Mouse (Mus musculus): ENCODE results near the gene Hmgn3. TPM values are rescaled to one million over a fixed set of nuclear protein-coding genes. Genes with fewer than 3 reads are reported as not detected.

Hmgn3 gene
- 74.6 and 83.9 TPM in 2 replicates for total RNA-seq (2014; rRNA removed)
- polyA plus RNA-seq (2015; fragmentation: Nextera tagmentation; extraction: Ambion mirVana), result 213 and 222 TPM in 2 replicates

DNA sequence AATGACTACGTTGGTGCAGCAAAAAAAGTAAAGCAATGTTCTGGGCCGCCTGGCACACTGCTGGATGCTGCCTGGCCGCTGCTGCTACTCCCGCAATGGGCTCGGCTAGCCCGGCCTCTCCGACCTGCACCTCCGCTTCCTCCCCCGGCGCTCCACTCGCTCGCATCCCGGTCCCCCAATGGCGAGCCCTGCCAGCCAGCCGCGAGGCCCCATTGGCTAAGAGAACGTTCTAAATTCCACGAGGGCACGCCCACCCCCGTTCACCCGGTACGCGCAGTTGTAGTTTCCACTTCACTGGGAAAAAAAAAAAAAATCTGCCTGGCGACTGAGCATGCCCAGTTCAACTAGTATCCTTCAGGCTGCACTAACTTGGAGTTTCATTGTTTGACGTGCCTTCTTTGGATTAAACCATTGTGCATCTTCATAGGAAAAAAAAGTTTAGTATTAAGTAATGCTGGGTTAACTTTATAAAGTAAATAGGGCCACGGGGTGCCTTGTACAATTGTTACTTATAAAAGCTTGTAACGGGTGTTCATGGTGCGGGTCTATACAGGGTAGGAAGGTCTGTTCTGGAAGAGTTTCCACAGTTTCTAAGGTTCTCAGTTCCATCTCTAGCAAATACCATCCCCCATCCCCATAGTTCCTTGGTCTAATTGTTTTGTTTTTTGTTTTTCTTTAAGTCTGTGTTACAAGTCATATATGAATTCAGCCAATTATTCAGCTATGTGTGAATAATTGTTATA, at the start of gene Hmgn3:
Hmgn3 (minus strand) TSS at position 240 of the 743 bp plus-strand sequence.
- WGBS, result 8% methylated on average over 28 of the region's 28 CpGs
- peak within 1 kb of the TSS; percentile 54 for H3K9ac ChIP-seq
- H3K4me1 ChIP-seq (ENCODE audit: insufficient read depth), result peaks cover 6% of the 10 kb centered on the region; the same call in 1 of the 2 replicates
- peak; percentile 97 for ATAC-seq
- peak within 1 kb of the TSS; percentile 61 for H3K4me3 ChIP-seq (ENCODE audit: low read depth, low read length)
- peak within 1 kb of the TSS; percentile 94 for H3K4me2 ChIP-seq (ENCODE audit: low read depth)
- H3K9me3 ChIP-seq (ENCODE audit: low read length), result no peaks in the 10 kb centered on the region
- H3K36me3 ChIP-seq (ENCODE audit: insufficient read depth), result no peaks in the 10 kb centered on the region
- peak within 1 kb of the TSS; percentile 86 for H3K27ac ChIP-seq (ENCODE audit: low read depth, low read length)
- DNase-seq, result peak; percentile 95
- no peak for TF ChIP-seq CTCF (IDR thresholded peaks at IDR 0.05; ENCODE audit: low read depth)
- H3K27me3 ChIP-seq (ENCODE audit: insufficient read depth, low read length), result no peaks in the 10 kb centered on the region

GRCm38 (mm10) chr9:83195765-83196164, 49.3 kb upstream of the Hmgn3 start:
- no peak for TF ChIP-seq CTCF (IDR thresholded peaks at IDR 0.05; ENCODE audit: low read depth)
- Histone ChIP-seq H3K9me3 (ENCODE audit: low read length) (no peaks in the 10 kb centered on the region), H3K27me3 (ENCODE audit: insufficient read depth, low read length) (no peaks in the 10 kb centered on the region), H3K27ac (ENCODE audit: low read depth, low read length) (no peak overlapping the region), H3K9ac (no peak overlapping the region), H3K4me3 (ENCODE audit: low read depth, low read length) (no peak overlapping the region), H3K4me1 (ENCODE audit: insufficient read depth) (no peaks in the 10 kb centered on the region), H3K36me3 (ENCODE audit: insufficient read depth) (no peaks in the 10 kb centered on the region), H3K4me2 (ENCODE audit: low read depth) (no peak overlapping the region)
- whole genome bisulfite sequencing, result 71% methylated on average over 10 of the region's 10 CpGs
- DNase-seq (no peak), ATAC-seq (no peak)

GRCm38 (mm10) chr9:83195007-83195406, 48.5 kb upstream of the Hmgn3 start:
- peak; percentile 18 for DNase-seq
- ATAC-seq, result peak; percentile 58; the same call in 1 of the 2 replicates
- Histone ChIP-seq H3K9ac (no peak overlapping the region), H3K4me2 (ENCODE audit: low read depth) (no peak overlapping the region), H3K36me3 (ENCODE audit: insufficient read depth) (no peaks in the 10 kb centered on the region), H3K4me1 (ENCODE audit: insufficient read depth) (no peaks in the 10 kb centered on the region), H3K9me3 (ENCODE audit: low read length) (no peaks in the 10 kb centered on the region), H3K4me3 (ENCODE audit: low read depth, low read length) (no peak overlapping the region), H3K27me3 (ENCODE audit: insufficient read depth, low read length) (no peaks in the 10 kb centered on the region), H3K27ac (ENCODE audit: low read depth, low read length) (no peak overlapping the region)
- 27% methylated on average over 6 of the region's 6 CpGs for WGBS
- TF ChIP-seq CTCF (IDR thresholded peaks at IDR 0.05; ENCODE audit: low read depth), result no peak

DNA sequence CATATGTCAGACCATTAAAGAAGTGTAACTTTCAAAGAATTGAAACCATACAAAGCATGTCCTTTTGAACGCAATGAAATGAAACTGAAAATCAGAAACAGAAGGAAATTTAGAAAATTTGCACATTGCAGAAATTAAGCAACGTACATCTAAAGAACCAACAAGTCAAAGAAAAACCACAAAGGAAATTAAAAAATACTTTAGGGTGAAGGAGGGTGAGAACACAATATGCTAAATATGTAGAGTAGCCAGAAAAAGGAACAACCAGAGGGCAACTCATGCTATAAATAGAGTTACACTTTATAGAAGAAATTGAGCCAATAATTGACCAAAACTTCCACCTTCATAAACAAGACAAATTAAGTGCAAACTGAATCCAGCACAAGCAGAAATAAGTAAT, 41.3 kb upstream of the Hmgn3 start:
- Histone ChIP-seq H3K4me2 (ENCODE audit: low read depth) (no peak overlapping the region), H3K9ac (no peak overlapping the region), H3K36me3 (ENCODE audit: insufficient read depth) (no peaks in the 10 kb centered on the region), H3K27ac (ENCODE audit: low read depth, low read length) (no peak overlapping the region), H3K4me1 (ENCODE audit: insufficient read depth) (no peaks in the 10 kb centered on the region), H3K9me3 (ENCODE audit: low read length) (no peaks in the 10 kb centered on the region), H3K27me3 (ENCODE audit: insufficient read depth, low read length) (no peaks in the 10 kb centered on the region), H3K4me3 (ENCODE audit: low read depth, low read length) (no peak overlapping the region)
- TF ChIP-seq CTCF (IDR thresholded peaks at IDR 0.05; ENCODE audit: low read depth), result no peak
- no peak for ATAC-seq
- no peak for DNase-seq
- WGBS, result 89% methylated on average over 2 of the region's 2 CpGs

- H3K4me1 ChIP-seq (ENCODE audit: insufficient read depth), result peaks cover 6% of the 10 kb centered on the region; the same call in 1 of the 2 replicates
- H3K36me3 ChIP-seq (ENCODE audit: insufficient read depth), result no peaks in the 10 kb centered on the region
- H3K27ac ChIP-seq (ENCODE audit: low read depth, low read length), result peak overlapping the region; percentile 86
- ATAC-seq (peak; percentile 81), DNase-seq (peak; percentile 80)
- H3K9ac ChIP-seq, result peak overlapping the region; percentile 54
- H3K27me3 ChIP-seq (ENCODE audit: insufficient read depth, low read length), result no peaks in the 10 kb centered on the region
- H3K4me2 ChIP-seq (ENCODE audit: low read depth), result peak overlapping the region; percentile 94
- TF ChIP-seq CTCF (IDR thresholded peaks at IDR 0.05; ENCODE audit: low read depth), result 0 out of 2 replicates have a peak, but pooled peaks have one; percentile 6
- WGBS, result 3% methylated on average over 53 of the region's 53 CpGs
- peak overlapping the region; percentile 61 for H3K4me3 ChIP-seq (ENCODE audit: low read depth, low read length)
- no peaks in the 10 kb centered on the region for H3K9me3 ChIP-seq (ENCODE audit: low read length)
Measured at GRCm38 (mm10) chr9:83145591-83146445, 667 bp downstream of the Hmgn3 start.

DNA sequence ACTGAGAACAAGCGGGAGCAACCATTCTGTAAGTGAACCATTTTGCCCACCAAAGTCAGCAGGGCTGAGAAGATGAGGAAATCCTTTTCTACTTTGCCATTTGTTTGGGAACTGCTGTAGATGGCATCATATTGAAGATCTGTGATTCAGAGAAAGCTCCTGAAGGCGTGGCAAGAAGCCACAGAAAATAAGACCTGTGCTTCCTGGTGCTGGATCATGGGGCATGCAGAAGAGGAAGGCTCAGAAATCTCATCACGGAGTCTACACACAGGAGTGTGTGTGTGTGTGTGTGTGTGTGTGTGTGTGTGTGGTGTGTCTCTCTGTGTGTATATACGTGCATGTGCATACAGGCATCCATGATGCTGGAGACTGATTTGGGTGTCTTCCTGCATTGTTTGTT, 16.7 kb downstream of the Hmgn3 start:
- DNase-seq (no peak), ATAC-seq (no peak)
- no peak for TF ChIP-seq CTCF (IDR thresholded peaks at IDR 0.05; ENCODE audit: low read depth)
- Histone ChIP-seq H3K36me3 (ENCODE audit: insufficient read depth) (no peaks in the 10 kb centered on the region), H3K27ac (ENCODE audit: low read depth, low read length) (no peak overlapping the region), H3K4me1 (ENCODE audit: insufficient read depth) (no peaks in the 10 kb centered on the region), H3K4me2 (ENCODE audit: low read depth) (no peak overlapping the region), H3K9me3 (ENCODE audit: low read length) (no peaks in the 10 kb centered on the region), H3K27me3 (ENCODE audit: insufficient read depth, low read length) (no peaks in the 10 kb centered on the region), H3K9ac (no peak overlapping the region), H3K4me3 (ENCODE audit: low read depth, low read length) (no peak overlapping the region)
- WGBS, result 95% methylated on average over 4 of the region's 4 CpGs

Data from forebrain, postnatal 0 days (tissue).